Mouse (Mus musculus) liver, embryonic 14.5 days (tissue): ENCODE data around the gene Mrpl1.

Source experiments
- CTCF ChIP-seq: IDR thresholded peaks from 2 replicates; pipeline ENCODE4 v1.5.1; 2016; ENCODE audit warnings: antibody characterized with exemption, low read depth, control low read depth
- EP300 ChIP-seq: IDR thresholded peaks from 2 replicates; pipeline ENCODE4 v1.6.1; 2016; ENCODE audit warnings: antibody characterized with exemption, low read depth

- no peak for TF ChIP-seq CTCF
- no peak for TF ChIP-seq EP300
These were observed 9.0 kb upstream of the Mrpl1 start for GRCm38 (mm10) chr5:96200269-96200668.
